Mouse (Mus musculus) ES-E14 (cell line): ENCODE results near the gene Ddx5.
"Not testable (repeated sequence)": the region's sequence is repeated elsewhere in the genome, so short reads cannot be mapped to it uniquely, and the experiment has no call there.

Experiments used
- CHD2 ChIP-seq: IDR thresholded peaks from 2 replicates; pipeline ENCODE4 v1.6.1; 2014; ENCODE audit warnings: mild to moderate bottlenecking, low read depth, low read length, inconsistent platforms
- HCFC1 ChIP-seq: IDR thresholded peaks from 2 replicates; pipeline ENCODE4 v1.6.1; 2012; ENCODE audit warnings: low read length, inconsistent platforms, borderline replicate concordance; ENCODE audit not compliant: insufficient read depth
- MAFK ChIP-seq: IDR thresholded peaks from 2 replicates; pipeline ENCODE4 v1.6.1; 2014; ENCODE audit warnings: mild to moderate bottlenecking, low read depth, low read length, inconsistent platforms; ENCODE audit not compliant: insufficient read depth
- ZC3H11A ChIP-seq: IDR thresholded peaks from 2 replicates; pipeline ENCODE4 v1.6.1; 2012; ENCODE audit warnings: low read depth, mild to moderate bottlenecking, inconsistent platforms, low read length, borderline replicate concordance
- ZNF384 ChIP-seq: IDR thresholded peaks from 2 replicates; pipeline ENCODE4 v1.6.1; 2012; ENCODE audit warnings: low read depth, low read length, inconsistent platforms

DNA sequence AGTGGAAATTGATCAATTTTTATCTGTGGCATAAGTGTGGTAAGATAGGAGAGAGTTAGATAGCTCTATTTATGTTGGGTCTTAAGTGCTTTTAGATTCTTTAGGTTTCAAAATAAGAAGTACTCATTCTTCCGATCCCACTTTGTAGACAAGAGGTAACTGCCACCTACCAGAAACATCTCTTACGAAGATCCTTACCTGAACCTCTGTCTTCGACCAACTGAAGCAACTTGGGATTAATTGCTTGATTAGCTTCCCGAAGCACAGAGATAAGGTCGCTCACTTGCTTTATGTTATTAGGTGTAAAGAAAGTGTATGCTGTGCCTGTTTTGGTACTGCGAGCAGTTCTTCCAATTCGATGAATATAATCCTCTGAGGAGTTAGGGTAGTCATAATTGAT lies 6.7 kb downstream of the Ddx5 start:
- not testable (repeated sequence) for TF ChIP-seq ZNF384, ZC3H11A, HCFC1, CHD2, MAFK
